Mouse (Mus musculus) gastrocnemius, adult 2 months (tissue): ENCODE results near the gene Dpp3. TPM values are rescaled to one million over a fixed set of nuclear protein-coding genes. Genes with fewer than 3 reads are reported as not detected.
A peak's percentile ranks its signal among the peaks of the same experiment; 100 is the strongest.

Experiments
- DNase-seq: peaks from one replicate; pipeline ENCODE4 v3.0.0; 2022
- H3K27ac ChIP-seq: fragments of 200-600 bp; 2 replicates; pipeline ENCODE4 v1.8.1; 2022; ENCODE audit warnings: mild to moderate bottlenecking
- H3K4me3 ChIP-seq: fragments of 200-600 bp; 2 replicates; pipeline ENCODE4 v1.8.1; 2022; ENCODE audit warnings: mild to moderate bottlenecking, moderate library complexity
- CTCF ChIP-seq: fragments of 200-600 bp; IDR thresholded peaks from 2 replicates; pipeline ENCODE4 v1.8.1; 2022; ENCODE audit warnings: antibody characterized with exemption, mild to moderate bottlenecking, moderate library complexity
- intact Hi-C: fragments of 180-260 bp; cut with DNase I; formaldehyde crosslinking; loops from one replicate; pipeline ENCODE4 v1.15.1; 2025
- total RNA-seq, 2 experiments: library from RNA; stranded (reverse); gene quantifications; 2 replicates each; pipeline ENCODE4 v1.2.3; 2021

The Dpp3 gene
- total RNA-seq, 2 experiments from 2014 or later, result 11.2 to 16.6 TPM

DNA sequence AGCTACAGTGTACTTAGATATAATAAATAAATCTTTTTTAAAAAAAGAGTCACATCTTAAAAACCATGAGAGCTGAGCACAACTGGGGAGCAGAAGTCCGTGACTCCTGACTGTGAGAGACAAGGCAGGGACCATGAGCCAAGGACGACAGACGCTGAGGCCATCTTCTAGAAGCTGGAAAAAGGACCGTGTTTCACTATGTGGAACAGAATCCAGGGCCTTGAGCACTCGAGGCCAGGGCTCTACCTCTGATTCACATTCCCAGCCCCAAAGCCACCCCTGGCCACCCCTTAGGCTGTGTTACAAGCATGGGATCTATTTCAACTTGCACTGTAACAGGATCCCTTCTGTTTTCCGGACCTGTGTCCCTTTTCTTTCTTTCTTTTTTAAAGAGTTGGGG lies 8.4 kb downstream of the Dpp3 start:
- H3K4me3 ChIP-seq, result no peak overlapping the region
- DNase-seq, result no peak
- TF ChIP-seq CTCF, result no peak
- H3K27ac ChIP-seq, result no peak overlapping the region
- intact Hi-C loops, result no loop called here

DNA sequence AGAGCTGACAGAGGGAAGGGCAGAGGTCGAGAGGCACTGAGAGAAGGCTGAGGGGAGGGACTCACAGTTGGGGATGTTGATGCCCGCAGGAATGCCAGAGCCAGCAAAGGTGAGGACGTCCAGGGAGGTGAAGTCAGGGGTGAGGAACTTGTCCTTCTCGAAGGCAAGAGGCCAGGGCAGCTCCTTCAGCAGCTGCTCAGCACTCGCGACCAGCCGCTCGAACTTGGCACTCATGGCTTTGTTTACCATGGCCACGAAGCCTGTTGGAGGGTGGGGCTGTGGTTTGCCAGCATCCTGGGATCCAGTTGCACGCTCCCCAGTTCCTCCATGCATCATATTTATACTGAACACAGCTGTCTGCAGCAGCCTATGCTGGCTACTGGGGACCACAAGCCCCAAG lies 11.3 kb downstream of the Dpp3 start:
- no peak for DNase-seq
- TF ChIP-seq CTCF, result no peak
- H3K4me3 ChIP-seq, result no peak overlapping the region
- intact Hi-C loops, result no loop called here
- H3K27ac ChIP-seq, result no peak overlapping the region

DNA sequence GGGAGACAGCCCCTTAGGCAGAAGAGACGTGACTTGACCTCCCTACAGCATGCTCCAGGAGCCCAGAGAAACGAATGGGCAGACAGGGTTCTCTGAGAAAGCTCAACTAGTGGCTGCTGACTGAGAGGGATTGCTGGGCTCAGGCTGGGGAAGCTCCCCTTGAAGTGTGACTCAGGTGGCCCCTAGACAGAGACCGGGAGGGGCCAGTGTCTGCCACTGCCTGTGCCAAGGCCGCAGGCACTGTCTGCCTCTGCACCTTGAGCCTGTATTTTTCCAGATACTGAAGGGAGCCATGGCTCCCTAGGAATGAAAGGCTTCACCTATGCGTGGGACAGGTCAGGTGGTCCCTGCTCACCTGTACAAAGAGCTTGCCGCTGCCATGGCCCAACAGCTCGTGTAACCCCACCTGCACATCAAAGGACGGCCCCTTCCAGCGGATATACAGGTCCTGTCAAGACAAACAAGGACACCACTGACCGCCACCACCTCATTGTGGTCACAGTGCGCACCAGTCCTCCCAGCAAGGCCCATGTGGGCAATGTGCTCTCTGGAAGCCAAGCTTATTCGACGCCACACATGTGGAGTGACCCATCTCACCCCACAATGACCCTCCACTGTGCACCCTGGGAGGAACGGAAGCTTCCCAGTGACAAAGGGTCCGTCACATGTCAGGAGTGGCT lies 12.0 kb downstream of the Dpp3 start:
- Histone ChIP-seq H3K27ac (no peak overlapping the region), H3K4me3 (no peak overlapping the region)
- no peak for DNase-seq
- TF ChIP-seq CTCF, result no peak
- intact Hi-C loops, result no loop called here

GRCm38 (mm10) chr19:4909376-4909775 lies 18.7 kb downstream of the Dpp3 start:
- DNase-seq, result peak; percentile 47
- no peak overlapping the region for H3K27ac ChIP-seq
- no peak overlapping the region for H3K4me3 ChIP-seq
- intact Hi-C loops, result loop anchor here (5.0 kb wide), 1 partner anchor 152 kb away; the partner anchor contains the start of gene Rbm4b
- TF ChIP-seq CTCF, result no peak

DNA sequence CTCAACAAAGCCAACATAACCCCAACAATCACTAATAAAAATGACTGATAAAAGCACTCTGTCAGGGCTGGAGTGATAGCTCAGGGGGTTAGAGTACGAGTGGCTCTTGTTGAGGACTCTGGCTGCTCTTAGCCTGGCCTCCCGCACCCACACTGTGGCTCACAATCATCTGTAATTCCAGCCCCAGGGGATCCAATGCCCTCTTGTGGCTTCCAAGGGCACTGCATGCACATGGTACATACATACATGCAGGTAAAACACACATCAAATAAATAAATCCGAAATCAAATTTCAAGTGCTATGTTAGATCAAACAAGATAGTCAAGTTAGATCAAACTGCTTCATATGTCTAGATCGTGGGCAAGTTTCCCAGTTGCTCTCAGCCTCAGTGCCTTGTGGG lies 20.0 kb downstream of the Dpp3 start:
- H3K27ac ChIP-seq, result no peak overlapping the region
- no peak overlapping the region for H3K4me3 ChIP-seq
- DNase-seq, result peak; percentile 61
- peak; percentile 70 for TF ChIP-seq CTCF
- intact Hi-C loops, result loop anchor here (5.0 kb wide), 1 partner anchor 151 kb away; the partner anchor contains the start of gene Rbm4b

DNA sequence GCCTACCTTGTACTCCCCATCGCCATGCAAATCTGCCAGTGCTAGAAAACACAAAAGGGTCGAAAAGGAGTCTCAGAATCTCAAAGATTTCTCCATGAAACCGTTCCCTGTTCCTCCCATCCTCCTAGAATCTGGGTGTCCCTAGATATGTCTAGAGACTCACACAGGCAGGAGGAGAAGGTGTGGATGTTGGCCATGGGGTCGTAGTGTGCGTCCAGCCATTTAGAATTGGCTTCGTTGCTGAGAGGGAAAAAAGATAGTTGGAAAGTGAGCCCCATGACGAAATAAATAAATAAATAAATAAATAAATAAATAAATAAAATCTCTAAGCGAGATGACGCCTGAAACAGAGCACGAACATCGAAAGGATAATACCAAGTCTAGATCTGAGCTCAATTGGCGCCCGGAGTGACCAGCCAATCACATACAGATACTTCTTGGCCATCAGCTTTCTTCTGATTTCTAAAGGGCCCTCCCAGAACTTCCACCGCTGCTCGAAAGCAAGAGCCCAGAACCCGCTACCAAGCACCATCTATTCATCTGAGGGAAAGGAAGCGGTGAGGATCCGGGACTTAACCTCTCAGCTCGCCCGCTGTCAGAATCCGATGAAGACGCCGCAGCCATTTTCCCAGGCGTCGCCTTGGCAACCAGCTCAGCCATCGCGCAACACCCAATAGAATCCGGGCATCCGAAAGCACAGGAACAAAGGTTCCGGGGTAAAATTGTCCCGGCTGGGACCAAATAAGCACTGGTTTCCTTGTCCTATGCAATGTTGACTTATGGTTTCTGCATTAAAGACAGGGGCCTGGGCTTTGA lies 21.9 kb downstream of the Dpp3 start, which contains the start of gene Bbs1:
TSS of gene Bbs1 (minus strand) at position 650 of the 816 bp plus-strand sequence.
- DNase-seq, result peak; percentile 85
- no peak for TF ChIP-seq CTCF
- Histone ChIP-seq H3K4me3 (peak within 1 kb of the TSS; percentile 73), H3K27ac (peak within 1 kb of the TSS; percentile 80)
- intact Hi-C loops, result loop anchor here (5.0 kb wide), 1 partner anchor 149 kb away; the partner anchor contains the start of gene Rbm4b

GRCm38 (mm10) chr19:4899888-4900287 lies 28.2 kb downstream of the Dpp3 start:
- DNase-seq, result no peak
- intact Hi-C loops, result no loop called here

GRCm38 (mm10) chr19:4898972-4899371 lies 29.1 kb downstream of the Dpp3 start:
- DNase-seq, result peak; percentile 36
- peak overlapping the region; percentile 73 for H3K27ac ChIP-seq
- H3K4me3 ChIP-seq, result peak overlapping the region; percentile 52
- TF ChIP-seq CTCF, result no peak
- intact Hi-C loops, result no loop called here

More at GRCm38 (mm10) chr19:4899888-4900287, 28.2 kb downstream of the Dpp3 start:
- Histone ChIP-seq H3K4me3 (peak overlapping the region; percentile 52), H3K27ac (peak overlapping the region; percentile 73)
- no peak for TF ChIP-seq CTCF

DNA sequence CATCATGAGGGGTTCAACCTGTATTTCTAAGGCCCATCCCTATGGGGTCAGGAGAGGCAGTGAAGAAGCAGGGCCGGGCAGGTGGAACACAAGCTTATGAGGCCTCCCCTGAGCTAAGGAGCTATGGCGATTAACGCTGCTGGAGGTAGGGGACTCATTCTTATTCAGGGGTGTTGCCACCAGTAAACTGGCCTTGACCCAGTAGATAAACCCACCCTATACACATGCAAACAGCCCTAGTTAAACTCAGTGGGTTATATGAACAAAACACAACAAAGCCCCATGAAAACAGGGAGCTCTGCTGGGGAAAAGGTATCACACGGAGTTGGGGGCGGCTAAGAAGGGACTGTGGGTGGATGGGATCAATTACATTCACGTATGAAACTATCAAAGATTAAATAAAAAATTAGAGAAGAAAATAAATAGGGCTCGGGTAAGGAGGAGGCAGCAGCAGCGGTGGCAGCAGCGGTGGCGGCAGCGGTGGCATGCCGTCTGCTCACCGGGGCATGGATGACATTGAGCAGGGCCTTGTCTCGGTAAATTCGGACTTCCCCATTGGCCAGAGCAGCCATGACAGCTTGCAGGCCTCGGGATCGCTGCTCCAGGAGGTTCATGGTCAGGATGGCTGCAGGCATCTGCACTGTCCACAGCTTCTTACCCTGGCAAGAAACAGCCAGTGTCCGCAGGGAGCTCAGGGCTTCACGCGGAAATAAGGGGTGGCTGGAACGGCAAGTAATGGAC lies 31.1 kb downstream of the Dpp3 start:
- no peak for TF ChIP-seq CTCF
- Histone ChIP-seq H3K27ac (no peak overlapping the region), H3K4me3 (no peak overlapping the region)
- intact Hi-C loops, result no loop called here
- no peak for DNase-seq

DNA sequence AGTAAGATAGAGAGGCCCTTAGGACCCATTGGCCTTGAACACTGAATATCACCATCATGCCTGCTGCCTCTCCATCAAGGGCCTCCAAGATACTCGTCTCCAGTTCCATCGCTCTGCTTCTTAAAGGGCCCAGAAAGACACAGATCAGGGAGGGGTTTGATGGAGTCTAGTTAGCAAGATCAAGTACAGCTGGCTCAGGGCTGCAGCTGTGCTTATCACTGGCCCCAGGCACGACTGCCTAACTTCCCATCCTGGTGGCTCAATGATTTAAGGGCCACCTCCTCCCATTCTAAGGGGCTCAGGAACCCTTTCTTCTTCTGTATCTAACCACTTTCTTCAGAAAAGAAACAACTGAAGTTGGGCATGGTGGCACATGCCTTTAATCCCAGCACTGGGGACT lies 36.3 kb downstream of the Dpp3 start:
- no peak for TF ChIP-seq CTCF
- intact Hi-C loops, result no loop called here
- no peak overlapping the region for H3K27ac ChIP-seq
- H3K4me3 ChIP-seq, result no peak overlapping the region
- DNase-seq, result no peak

GRCm38 (mm10) chr19:4889791-4890190 lies 38.3 kb downstream of the Dpp3 start:
- peak overlapping the region; percentile 9; the same call in 1 of the 2 replicates for H3K4me3 ChIP-seq
- DNase-seq, result peak; percentile 52
- intact Hi-C loops, result no loop called here
- H3K27ac ChIP-seq, result peak overlapping the region; percentile 2; the same call in 1 of the 2 replicates
- TF ChIP-seq CTCF, result no peak

DNA sequence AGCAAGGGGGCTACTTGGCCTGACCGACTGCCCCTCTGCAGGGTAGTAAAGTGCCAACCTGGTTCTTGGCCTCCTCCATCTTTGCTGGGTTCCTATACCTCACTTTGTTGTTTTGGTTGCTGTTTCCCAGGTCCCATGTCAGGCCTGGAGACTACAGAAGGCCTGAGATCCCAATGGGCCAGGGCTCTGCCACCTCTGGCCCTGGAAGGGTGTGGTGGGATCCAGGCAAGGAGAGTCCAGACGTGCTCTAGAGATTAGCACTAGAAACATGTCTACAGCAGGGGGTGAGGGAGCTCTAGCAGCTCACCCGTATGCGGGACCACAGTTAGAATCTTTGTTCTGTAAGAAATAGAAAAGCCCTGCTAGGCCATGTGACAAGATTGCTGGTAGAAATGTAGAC lies 44.1 kb downstream of the Dpp3 start:
- intact Hi-C loops, result no loop called here
- Histone ChIP-seq H3K27ac (no peak overlapping the region), H3K4me3 (no peak overlapping the region)
- DNase-seq, result no peak
- no peak for TF ChIP-seq CTCF
